Mouse (Mus musculus): ENCODE results near the gene Rab4a.

DNA sequence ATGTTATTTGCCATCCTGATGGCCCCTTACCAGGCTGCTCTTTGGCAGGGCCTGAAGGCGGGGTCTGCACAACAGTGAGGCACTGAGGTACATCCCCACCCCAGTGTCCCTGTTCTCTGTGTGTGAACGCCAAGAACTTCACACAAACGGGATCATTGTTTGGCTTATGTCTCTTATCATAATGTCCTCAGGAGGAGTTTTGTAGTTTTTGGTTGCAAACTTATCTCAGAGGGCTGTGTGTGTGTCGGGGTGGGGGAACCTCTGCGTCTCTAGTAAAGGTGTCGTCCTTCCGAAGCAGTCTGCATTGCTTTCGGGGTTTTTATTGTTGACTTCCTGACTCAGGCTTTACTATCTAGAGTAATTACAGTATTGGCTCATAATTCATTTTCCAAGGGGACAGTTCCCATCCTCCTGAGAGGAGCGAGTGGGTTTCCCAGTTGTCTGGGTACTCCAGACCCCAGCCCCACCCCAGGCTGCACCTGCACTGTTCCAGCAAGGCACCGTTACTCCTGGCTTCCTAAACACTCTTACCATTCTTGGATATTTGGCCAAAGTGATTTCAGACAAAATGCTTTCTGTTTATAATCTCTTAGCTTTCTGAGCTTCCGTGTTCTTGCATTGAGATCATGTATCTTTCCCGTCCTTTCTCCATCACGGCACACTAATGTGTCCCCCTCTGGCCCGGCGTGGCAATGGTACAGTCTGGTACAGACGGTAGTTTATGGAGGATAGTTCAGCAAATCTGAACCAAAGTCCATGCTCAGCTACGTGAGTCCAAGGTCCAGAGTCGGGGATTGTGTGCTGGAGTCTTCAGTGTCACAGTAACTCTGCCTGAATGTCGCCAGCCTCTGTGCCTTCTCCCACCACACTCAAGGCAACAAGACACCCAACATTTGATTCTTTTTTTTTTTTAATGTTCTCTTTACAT lies 14.2 kb downstream of the Rab4a start:
- TF ChIP-seq CTCF (IDR thresholded peaks at IDR 0.05; ENCODE audit: low read depth), result no peak
- peak; percentile 79 for TF ChIP-seq EP300 (IDR thresholded peaks at IDR 0.05; ENCODE audit: low read depth)
